In the genomic region with DNA sequence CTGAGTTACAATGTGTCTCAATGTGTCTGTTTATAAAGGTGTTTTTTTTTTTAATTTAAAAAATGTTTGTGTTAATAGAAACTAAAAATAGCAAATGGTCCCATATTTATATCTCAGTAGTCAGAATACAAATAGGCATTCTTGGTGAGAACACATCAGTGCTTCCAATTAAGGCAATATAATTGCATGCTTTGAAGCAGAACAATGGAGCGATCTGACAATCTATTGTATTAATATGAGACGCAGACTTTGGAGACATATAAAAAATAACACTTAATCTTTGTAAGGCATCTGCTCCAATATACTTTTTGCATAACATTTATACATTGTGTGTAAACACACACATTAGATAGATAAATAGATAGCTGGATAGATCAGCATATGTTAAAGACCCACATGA, we compare ENCODE assay signal across 12 mouse cellular contexts.
"Had no signal": no experiment of that assay in that cellular context is flagged by ENCODE, and none has a peak within 500 bp of the region (broad histone marks: within the 10 kb centered on the region; RNA-seq: fewer than 3 reads in every experiment).

No protein-coding gene starts in this region.

- DNase-seq: left cerebral cortex, postnatal 4 days; liver; liver, embryonic 13.5 days; liver, postnatal 0 days; lung, adult 18-20 months; lung, adult 2 months; lung, embryonic 14.5 days; lung, postnatal 10 days; lung, postnatal 14 days; lung, postnatal 36 days; lung, postnatal 4 days; midbrain, embryonic 14.5 days had no signal
